Mouse (Mus musculus): ENCODE results near the gene Cgref1. TPM values are rescaled to one million over a fixed set of nuclear protein-coding genes. Genes with fewer than 3 reads are reported as not detected.

Cgref1 gene
- total RNA-seq, 2 experiments from 2014 or later: 9.5 to 10.0 TPM

DNA sequence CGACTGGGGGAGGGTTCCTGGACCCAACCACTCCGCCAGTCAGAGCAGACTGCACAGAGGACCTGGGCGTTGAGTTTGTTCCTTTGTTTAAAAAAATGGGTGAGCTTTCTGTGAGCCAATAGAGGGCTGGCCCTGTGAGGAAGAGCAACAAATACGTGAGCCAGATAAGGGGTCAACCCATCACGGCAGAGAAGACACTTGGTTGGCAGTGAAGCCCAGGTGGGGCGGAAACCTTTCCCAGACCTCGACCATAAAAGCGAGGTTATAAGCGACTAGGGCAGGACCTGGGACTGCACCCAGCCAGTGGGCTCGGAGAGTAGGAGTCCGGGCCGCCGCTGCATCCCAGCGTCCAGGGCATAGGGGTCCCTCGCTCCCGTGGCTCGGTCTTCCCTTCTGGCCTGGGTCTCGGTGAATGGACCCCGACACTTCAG, 58.0 kb downstream of the Cgref1 start:
- DNase-seq (ENCODE audit: low spot score in 2 of 2): peak in 1 of 2 experiments; percentile 62

DNA sequence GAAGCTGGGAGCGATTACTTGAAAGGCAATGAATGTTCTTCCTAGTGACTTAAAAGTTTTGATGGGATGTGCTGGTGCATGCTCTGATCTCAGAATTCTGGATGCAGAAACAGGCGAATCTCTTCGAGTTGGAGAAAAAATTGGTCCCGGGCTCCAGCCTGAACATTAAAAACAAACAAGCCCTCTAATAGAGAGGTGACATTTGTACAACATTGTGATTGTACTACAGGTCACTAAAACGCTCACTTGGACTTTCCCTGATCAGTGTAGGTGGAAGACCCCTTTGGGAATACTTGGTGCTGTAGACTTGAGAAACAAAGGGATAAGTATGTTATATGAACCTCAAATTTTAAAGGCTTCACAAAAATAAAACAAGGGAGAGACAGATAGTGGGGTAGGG, 58.7 kb downstream of the Cgref1 start:
- no peak for DNase-seq (ENCODE audit: low spot score in 2 of 2)

DNA sequence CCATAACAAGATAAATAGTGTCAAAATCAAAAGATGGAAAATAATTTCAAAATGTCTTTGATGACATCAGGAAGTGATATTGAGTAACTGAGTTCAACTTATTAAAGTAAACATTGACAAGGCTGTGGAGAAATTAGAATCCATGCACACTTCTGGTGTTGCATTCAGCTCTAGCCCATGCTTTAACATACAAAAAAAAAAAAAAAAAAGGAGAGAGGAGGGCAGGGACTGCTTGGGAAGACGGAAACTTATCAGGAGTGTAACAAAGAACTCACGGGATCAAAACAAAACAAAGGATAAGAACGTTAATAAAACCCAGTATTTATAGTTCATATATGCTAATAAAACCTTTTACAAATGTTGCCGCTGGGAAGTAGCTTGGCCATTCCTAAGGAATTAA, 59.2 kb downstream of the Cgref1 start:
- no peak for DNase-seq (ENCODE audit: low spot score in 2 of 2)

Other genes starting within 250 kb of the Cgref1 start
- gene Dpysl5, start 234.0 kb downstream of the Cgref1 start, total RNA-seq (2021): 1 to 10 TPM; 5.6 to 7.4 TPM
- gene Mapre3, start 130.9 kb downstream of the Cgref1 start, total RNA-seq (2021): 10 to 100 TPM; 60.9 to 65.0 TPM
- gene Tmem214, start 77.6 kb downstream of the Cgref1 start, total RNA-seq (2021): 10 to 100 TPM; 56.9 to 58.3 TPM
- gene Agbl5, start 56.9 kb downstream of the Cgref1 start, total RNA-seq (2021): 10 to 100 TPM in 1 of 2 experiments, 1 to 10 TPM in 1; 8.3 to 10.0 TPM
- 100 to 1,000 TPM; 171 to 194 TPM for gene Ost4, start 37.8 kb downstream of the Cgref1 start, total RNA-seq (2021)
- gene Emilin1, start 32.2 kb downstream of the Cgref1 start, total RNA-seq (2021): 100 to 1,000 TPM in 1 of 2 experiments, 10 to 100 TPM in 1; 86.8 to 104 TPM
- gene Khk, start 24.2 kb downstream of the Cgref1 start, total RNA-seq (2021): 10 to 100 TPM; 26.7 to 29.8 TPM
- gene Preb, start 14.8 kb upstream of the Cgref1 start, total RNA-seq (2021): 10 to 100 TPM; 97.3 to 99.7 TPM
- under 1 TPM in 1 of 2 experiments, not detected in 1; 0.10 TPM for gene Tcf23, start 23.1 kb upstream of the Cgref1 start, total RNA-seq (2021)
- 100 to 1,000 TPM in 1 of 2 experiments, 10 to 100 TPM in 1; 92.4 to 102 TPM for gene Atraid, start 102.7 kb upstream of the Cgref1 start, total RNA-seq (2021)
- gene Slc5a6, start 103.3 kb upstream of the Cgref1 start, total RNA-seq (2021): 10 to 100 TPM in 1 of 2 experiments, 1 to 10 TPM in 1; 8.2 to 13.8 TPM
- 10 to 100 TPM; 40.4 to 41.0 TPM for gene Cad, start 109.2 kb upstream of the Cgref1 start, total RNA-seq (2021)
- not detected for gene Dnajc5g, start 160.7 kb upstream of the Cgref1 start, total RNA-seq (2021)
- not detected for gene Slc30a3, start 162.6 kb upstream of the Cgref1 start, total RNA-seq (2021)
- 100 to 1,000 TPM; 139 to 160 TPM for gene Trim54, start 171.1 kb upstream of the Cgref1 start, total RNA-seq (2021)
- under 1 TPM in 1 of 2 experiments, not detected in 1; 0.62 TPM for gene Ucn, start 193.2 kb upstream of the Cgref1 start, total RNA-seq (2021)
- 10 to 100 TPM; 43.4 to 51.8 TPM for gene Mpv17, start 208.7 kb upstream of the Cgref1 start, total RNA-seq (2021)
- gene Gm29609, start 234.3 kb upstream of the Cgref1 start, total RNA-seq (2021): 1 to 10 TPM; 1.6 to 4.6 TPM
- 10 to 100 TPM; 39.7 to 47.0 TPM for gene Gtf3c2, start 234.6 kb upstream of the Cgref1 start, total RNA-seq (2021)
- gene Snx17, start 247.6 kb upstream of the Cgref1 start, total RNA-seq (2021): 10 to 100 TPM; 80.8 to 83.2 TPM
- 10 to 100 TPM; 33.1 to 42.9 TPM for gene Eif2b4, start 247.8 kb upstream of the Cgref1 start, total RNA-seq (2021)

Data from gastrocnemius, postnatal 4 days (tissue).